Mouse (Mus musculus) gonadal fat pad, adult 2 months (tissue): Measurements from ENCODE around the gene Klc3. TPM values are rescaled to one million over a fixed set of nuclear protein-coding genes. Genes with fewer than 3 reads are reported as not detected.

ENCODE experiments used
- DNase-seq: peaks from one replicate; pipeline ENCODE4 v3.0.0-alpha.2; 2012; ENCODE audit warnings: low read depth
- polyA plus RNA-seq: library from polyadenylated mRNA; depleted of rRNA; stranded (reverse); fragments of >200 nt; gene quantifications from 2 replicates; pipeline ENCODE4 v1.2.3, GENCODE M21; 2012; rRNA removed

Gene Klc3
- polyA plus RNA-seq, 1 experiment = 20.9 TPM

DNA sequence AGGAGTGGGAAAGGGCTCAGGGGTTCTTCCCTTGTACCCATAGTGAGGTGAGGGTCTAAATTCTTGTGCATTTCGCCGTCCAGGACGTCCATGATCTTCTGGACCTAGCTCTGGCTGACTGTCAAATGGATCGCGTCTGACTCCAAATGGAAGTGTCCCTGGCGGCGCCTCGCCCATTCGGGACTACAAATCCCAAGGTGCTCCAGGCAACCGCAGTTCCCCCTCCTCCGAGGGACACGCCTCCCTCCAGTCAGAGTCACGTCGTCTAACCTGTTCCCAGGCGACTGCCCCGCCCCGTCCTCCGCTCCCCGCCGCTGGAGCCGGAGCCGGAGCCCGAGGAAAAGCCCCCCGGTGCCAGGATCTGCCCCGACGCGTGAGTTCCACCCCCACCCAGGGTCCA lies 43.0 kb downstream of the Klc3 start:
- DNase-seq = no peak

DNA sequence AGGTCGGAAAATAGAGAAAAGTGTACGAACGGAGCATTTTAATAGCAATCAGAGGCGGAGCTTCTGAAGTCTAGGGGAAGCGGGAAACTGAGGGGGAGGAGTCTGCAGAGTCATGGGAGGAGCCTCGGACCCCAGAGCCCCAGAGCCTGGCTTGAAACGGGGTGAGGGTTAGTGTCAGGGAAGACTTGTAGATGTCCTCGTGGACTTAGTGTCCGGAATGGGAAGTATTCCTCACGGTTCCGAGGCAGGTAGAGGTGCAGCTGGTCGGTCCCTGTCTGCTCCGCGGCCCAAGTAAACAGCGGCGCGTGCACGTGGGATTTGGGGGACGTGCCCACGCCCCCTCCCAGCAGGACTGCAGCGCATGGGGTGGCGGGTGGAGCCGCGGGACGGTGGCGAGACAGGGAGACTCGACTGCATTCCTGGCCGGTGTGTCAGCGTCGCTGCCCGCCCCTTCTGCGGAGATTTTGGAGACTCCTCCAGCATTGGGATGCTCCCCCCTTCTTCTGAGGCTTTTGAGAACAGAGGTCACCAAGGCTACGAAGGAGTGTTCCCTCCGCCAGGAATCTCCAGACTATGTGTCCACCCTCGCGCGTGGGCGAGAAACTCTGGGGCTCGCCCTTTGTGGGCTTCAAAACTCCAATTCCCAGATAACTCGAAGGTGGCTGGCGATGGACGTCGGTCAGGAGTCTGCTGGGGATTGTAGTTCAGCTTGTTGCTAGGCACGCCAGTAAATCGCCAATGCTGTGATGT lies 43.8 kb downstream of the Klc3 start:
- no peak for DNase-seq

DNA sequence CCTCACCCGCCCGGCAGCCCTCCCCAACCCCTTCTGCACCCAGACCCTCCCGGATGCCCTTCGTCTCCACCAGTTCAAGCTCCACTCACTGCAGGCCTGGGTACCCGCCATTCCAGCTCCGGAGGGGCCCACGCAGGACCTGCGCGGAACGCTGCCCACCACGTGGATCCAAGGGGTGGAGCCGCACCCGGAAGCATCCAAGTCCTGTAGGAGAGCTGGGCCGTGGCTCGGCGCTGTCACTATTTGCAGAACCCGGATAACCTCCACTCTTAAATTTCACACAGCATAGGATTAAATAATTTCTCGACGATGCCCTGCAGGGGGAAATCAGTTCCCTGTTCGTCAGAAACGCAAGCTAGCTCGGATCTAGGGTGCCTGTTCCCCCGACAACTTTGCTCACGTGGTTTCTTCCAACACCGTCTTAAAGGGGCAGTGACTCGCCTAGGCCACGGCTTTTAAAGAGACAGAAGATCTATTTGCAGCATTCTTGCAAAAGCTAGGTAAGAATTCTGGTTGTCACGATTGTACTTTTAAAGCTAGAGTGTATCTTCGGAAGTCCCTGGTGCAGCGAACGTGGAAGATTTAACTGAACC lies 44.5 kb downstream of the Klc3 start, which contains the start of the genes Cd3eap and Ppp1r13l:
Cd3eap (minus strand) TSS at position 185 of the 593 bp plus-strand sequence.
Ppp1r13l (plus strand) TSS at position 451 of the 593 bp plus-strand sequence.
- DNase-seq = no peak

DNA sequence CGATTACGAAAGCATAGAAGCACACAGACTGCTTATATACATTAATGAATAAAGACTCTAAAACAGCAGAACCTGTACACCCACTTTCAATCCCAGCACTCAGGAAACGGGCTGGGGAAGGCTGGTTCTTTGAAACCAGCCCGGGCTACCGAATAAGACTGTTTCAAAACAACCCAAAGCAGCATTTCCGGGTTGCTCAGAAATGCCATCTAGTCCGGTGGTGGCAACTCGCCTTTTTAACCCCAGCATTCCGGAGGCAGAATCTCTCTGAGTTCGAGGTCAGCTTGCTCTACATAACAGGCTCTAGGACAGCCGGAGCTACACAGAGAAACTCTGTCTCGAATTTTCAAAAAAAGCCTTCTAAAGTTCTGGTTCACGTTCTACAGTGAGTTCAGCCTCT lies 45.3 kb downstream of the Klc3 start:
- DNase-seq = no peak

DNA sequence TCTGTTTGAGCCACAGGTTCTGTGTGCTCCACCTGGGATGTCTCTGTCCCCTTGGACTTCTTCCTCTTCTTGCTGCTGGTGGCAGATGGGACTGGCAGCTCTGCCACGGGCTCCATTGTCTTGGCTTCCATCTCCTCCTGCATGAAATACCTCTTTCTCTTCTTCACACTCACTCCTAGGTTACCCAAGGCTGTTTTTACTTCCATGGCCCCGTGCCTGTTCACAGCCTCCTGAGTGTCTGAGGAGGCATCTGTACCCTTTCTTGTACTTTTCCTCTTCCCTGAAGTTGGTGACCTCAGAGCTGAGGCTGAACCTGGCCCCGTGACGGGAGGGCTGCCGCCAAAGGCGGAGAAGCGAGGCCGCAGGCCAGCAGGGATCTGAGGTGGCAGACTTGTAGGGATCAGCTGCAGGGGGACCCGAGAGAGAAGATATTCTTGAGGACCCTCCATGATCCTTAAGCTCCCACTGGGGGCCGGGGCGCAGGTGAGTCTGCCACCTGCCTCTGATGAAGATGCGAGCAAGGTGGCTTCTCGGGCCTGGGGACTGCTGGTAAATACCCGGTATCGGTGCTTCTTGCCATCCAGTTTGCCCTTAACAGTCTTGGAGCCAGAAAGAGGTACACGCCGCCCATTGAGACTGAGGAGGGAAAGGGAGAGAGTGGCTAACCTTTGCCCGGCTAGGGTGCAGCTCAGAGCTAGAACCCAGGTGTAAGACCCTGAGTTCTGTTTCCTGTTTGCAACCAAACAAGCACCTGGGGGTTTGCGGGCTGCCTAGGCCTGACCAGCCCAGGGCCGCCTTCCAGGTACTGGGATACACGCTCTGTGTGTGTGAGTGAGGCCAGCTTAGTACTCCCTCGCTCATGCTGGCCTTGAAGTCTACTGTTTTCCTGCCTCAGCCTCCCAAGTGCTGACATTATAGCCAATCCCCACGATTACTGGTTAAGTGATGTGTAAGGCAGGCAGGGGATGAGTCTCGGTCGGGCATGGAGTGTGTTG lies 46.2 kb downstream of the Klc3 start:
- no peak for DNase-seq

DNA sequence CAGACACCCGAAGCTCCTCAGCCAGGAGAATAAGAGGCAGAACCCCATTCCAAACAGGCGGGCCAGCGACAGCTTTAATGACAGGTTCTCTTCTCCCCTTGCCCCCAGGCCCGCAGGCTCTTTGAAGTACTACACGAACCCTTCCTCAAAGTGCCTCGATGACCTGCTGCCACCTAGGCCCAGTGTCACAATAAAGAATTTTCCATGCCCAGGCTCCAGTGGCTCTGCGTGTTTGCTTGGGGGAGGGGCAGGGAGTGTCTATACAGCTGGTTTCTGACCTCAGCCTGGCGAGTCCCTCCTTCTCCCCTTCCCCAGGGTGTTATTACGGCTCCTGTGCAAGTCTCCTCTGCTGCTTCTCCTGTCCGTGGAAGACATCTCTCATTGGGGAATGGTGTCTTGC lies 47.6 kb downstream of the Klc3 start:
- no peak for DNase-seq

DNA sequence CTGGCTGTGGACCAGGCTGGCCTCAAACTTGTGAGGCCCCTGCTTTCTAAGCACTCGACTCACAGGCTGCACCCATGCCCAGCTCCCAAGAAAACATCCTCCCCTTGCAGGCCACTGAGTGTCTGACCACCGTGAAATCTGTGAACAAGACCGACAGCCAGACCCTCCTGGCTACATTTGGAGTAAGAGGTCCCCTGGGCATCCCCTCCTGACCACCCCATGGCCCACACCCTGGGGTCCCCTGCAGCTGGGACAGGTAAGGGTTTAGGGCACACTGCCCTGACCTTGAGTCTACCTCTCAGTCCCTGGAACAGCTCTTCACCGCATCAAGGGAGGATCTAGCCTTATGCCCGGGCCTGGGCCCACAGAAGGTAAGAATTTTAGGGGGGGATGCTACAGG lies 48.9 kb downstream of the Klc3 start:
- no peak for DNase-seq

DNA sequence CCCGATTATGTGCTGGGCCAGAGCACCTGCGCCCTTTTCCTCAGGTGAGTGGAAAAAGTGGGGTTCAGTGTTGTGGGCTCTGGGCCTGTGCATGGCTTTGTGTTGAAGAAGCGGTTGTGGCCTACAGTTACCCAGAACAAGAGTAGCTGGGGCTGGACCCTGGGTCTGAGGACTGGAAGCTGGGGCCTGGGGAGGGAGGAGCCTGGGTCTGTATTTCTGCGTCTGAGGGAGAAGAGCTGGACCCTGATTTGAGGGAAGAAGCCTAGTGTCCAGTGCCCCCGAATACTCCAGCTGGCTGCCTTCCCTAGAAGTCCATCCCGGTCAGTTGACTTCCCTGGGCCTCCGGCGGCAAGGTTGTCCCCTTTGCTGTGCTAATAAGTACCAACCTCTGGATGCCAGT lies 53.7 kb downstream of the Klc3 start:
- no peak for DNase-seq

DNA sequence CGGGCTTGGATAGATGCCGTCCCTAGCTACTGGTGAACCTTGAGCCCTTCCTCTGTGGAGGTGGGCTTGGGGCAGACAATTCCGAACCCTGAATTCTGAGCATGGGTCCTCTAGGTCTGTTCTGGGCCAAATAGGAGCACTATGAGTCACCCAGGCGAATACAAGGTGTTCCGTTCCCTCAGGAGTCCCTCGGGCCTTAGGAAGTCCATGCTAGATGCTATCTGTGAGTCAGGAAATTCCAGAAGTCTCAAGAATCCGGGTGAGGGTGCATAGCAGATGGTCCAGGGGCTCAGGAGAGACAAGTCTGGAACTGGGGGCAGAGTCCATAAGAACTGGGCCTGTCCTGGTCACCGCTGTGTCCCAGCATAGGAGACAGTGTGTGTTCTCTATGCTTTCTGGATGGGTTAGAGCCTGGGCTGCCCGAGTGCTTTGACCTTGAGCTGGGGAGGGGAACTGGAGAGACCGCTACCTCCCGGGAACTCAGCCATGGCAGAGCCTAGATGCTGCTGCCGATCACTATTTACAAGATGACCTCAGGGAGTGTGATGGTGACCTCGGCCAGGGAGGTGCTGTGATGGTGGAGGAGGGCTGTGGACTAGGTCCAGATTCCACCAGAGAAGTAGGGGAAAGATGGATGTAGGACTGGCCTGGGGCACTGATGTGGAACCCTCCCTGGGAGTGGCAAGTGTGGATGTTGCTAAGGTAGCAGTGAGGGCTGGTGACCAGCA lies 54.6 kb downstream of the Klc3 start:
- no peak for DNase-seq

DNA sequence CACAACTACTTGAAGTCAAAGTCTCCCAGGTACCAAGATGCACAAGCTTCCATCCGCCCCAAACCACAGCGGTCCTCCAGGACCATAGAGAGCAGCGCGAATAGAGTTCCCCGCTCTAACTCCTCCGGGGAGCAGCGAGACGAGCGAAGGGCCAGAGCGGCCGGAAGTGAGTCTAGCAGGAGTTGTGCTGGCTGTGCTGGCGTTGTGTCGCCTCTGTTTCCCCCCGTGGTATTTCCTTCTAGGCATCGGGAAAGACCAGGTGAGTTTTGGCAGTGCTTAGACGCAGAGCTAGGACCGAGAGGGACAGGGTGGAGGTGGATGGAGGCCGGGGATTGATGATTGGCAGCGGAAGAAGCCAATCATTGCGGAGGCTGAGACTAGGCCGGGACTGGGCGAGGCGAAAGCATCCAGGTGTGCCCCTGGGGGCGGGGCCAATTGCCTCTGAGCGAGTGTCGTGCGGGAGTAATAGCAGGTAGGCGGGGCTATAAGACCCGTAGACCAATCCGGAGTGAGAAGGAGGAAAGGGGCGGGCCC lies 58.9 kb downstream of the Klc3 start:
- no peak for DNase-seq

Other genes with a start within 250 kb of the Klc3 start
- gene Gipr, start 238.0 kb downstream of the Klc3 start, polyA plus RNA-seq = 2.6 and 3.9 TPM in 2 replicates
- 47.5 and 48.5 TPM in 2 replicates for gene Eml2, start 227.7 kb downstream of the Klc3 start, polyA plus RNA-seq
- gene Gpr4, start 191.6 kb downstream of the Klc3 start, polyA plus RNA-seq = 13.3 and 15.3 TPM in 2 replicates
- 30.2 and 38.1 TPM in 2 replicates for gene Opa3, start 175.8 kb downstream of the Klc3 start, polyA plus RNA-seq
- gene Vasp, start 132.3 kb downstream of the Klc3 start, polyA plus RNA-seq = 61.0 and 82.5 TPM in 2 replicates
- not detected in 2 replicates for gene Ppm1n, start 124.0 kb downstream of the Klc3 start, polyA plus RNA-seq
- 30.6 and 59.5 TPM in 2 replicates for gene Rtn2, start 121.5 kb downstream of the Klc3 start, polyA plus RNA-seq
- gene Fosb, start 94.1 kb downstream of the Klc3 start, polyA plus RNA-seq = 0.89 and 1.1 TPM in 2 replicates
- 49.0 and 57.8 TPM in 2 replicates for gene Ercc1, start 59.3 kb downstream of the Klc3 start, polyA plus RNA-seq
- 4.5 and 5.3 TPM in 2 replicates for gene Cd3eap, start 44.6 kb downstream of the Klc3 start, polyA plus RNA-seq
- gene Ppp1r13l, start 44.4 kb downstream of the Klc3 start, polyA plus RNA-seq = 13.3 and 14.8 TPM in 2 replicates
- 32.0 and 47.0 TPM in 2 replicates for gene Ercc2, start 22.1 kb downstream of the Klc3 start, polyA plus RNA-seq
- 37.3 and 62.7 TPM in 2 replicates for gene Ckm, start 672 bp upstream of the Klc3 start, polyA plus RNA-seq
- gene Mark4, start 54.7 kb upstream of the Klc3 start, polyA plus RNA-seq = 12.1 and 12.3 TPM in 2 replicates
- 5.1 and 5.3 TPM in 2 replicates for gene Exoc3l2, start 59.2 kb upstream of the Klc3 start, polyA plus RNA-seq
- 10.9 TPM in 2 replicates for gene Bloc1s3, start 104.3 kb upstream of the Klc3 start, polyA plus RNA-seq
- 114 and 128 TPM in 2 replicates for gene Trappc6a, start 104.3 kb upstream of the Klc3 start, polyA plus RNA-seq
- 0.35 and 0.56 TPM in 2 replicates for gene Nkpd1, start 113.7 kb upstream of the Klc3 start, polyA plus RNA-seq
- 104 and 109 TPM in 2 replicates for gene Ppp1r37, start 159.0 kb upstream of the Klc3 start, polyA plus RNA-seq
- gene Zfp296, start 173.2 kb upstream of the Klc3 start, polyA plus RNA-seq = 2.0 and 2.7 TPM in 2 replicates
- 70.7 and 100 TPM in 2 replicates for gene Gemin7, start 173.5 kb upstream of the Klc3 start, polyA plus RNA-seq
- gene Clasrp, start 200.4 kb upstream of the Klc3 start, polyA plus RNA-seq = 56.3 and 60.1 TPM in 2 replicates
- 21.9 and 23.9 TPM in 2 replicates for gene Relb, start 225.3 kb upstream of the Klc3 start, polyA plus RNA-seq